Mouse (Mus musculus) neural tube, embryonic 11.5 days (tissue): ENCODE measurements at regions not wholly inside any gene's neighbourhood (a gene's known extent, or its start where the extent isn't known, plus 50 kb on each side); places are given as distances from the start of the nearest gene placed in this dataset.
A peak's percentile ranks its signal among the peaks of the same experiment; 100 is the strongest.

Source experiments
- ATAC-seq: fragments of 200-750 bp; cut with Nextera tagmentation; 2 replicates; pipeline ENCODE4 v1.8.0; 2017; ENCODE audit warnings: moderate number of reproducible peaks, mild to moderate bottlenecking, moderate TSS enrichment, moderate library complexity; ENCODE audit not compliant: insufficient read depth, low FRiP score, low TSS enrichment
- DNase-seq: peaks from one replicate; pipeline ENCODE4 v3.0.0-alpha.2; 2015; ENCODE audit warnings: low spot score
- H3K27ac ChIP-seq: fragments of 300-500 bp; sonication (generic); 2 replicates; pipeline ENCODE4 v1.5.1; 2014; ENCODE audit warnings: low read depth, mild to moderate bottlenecking, low read length
- H3K27me3 ChIP-seq: fragments of 300-500 bp; sonication (generic); 2 replicates; pipeline ENCODE4 v1.6.1; 2014; ENCODE audit warnings: mild to moderate bottlenecking, low read length, mixed read lengths; ENCODE audit not compliant: control insufficient read depth, insufficient read depth
- H3K36me3 ChIP-seq: fragments of 300-500 bp; sonication (generic); 2 replicates; pipeline ENCODE4 v1.6.1; 2014; ENCODE audit warnings: mild to moderate bottlenecking, low read length, moderate library complexity, mixed read lengths; ENCODE audit not compliant: control insufficient read depth, insufficient read depth
- H3K4me1 ChIP-seq: fragments of 300-500 bp; sonication (generic); 2 replicates; pipeline ENCODE4 v1.6.1; 2014; ENCODE audit warnings: low read length, mixed read lengths; ENCODE audit not compliant: control insufficient read depth, insufficient read depth
- H3K4me2 ChIP-seq: fragments of 300-500 bp; sonication (generic); 2 replicates; pipeline ENCODE4 v1.6.1; 2014; ENCODE audit warnings: low read depth, mild to moderate bottlenecking, moderate library complexity
- H3K4me3 ChIP-seq: fragments of 300-500 bp; sonication (generic); 2 replicates; pipeline ENCODE4 v1.5.1; 2014; ENCODE audit warnings: low read depth, low read length
- H3K9ac ChIP-seq: fragments of 300-500 bp; sonication (generic); 2 replicates; pipeline ENCODE4 v1.6.1; 2014; ENCODE audit warnings: mild to moderate bottlenecking, low read length
- H3K9me3 ChIP-seq: fragments of 300-500 bp; sonication (generic); 2 replicates; pipeline ENCODE4 v1.6.1; 2016; ENCODE audit warnings: low read length; ENCODE audit not compliant: control insufficient read depth
- WGBS: fragments of 180-500 bp; shearing (Covaris S2); extraction: QIAGEN DNeasy Blood & Tissue Kit; methylation state at CpG from one replicate; pipeline ENCODE4 v1.1.7; 2014; 5-methylcytosine and 5-hydroxymethylcytosine counted together

DNA sequence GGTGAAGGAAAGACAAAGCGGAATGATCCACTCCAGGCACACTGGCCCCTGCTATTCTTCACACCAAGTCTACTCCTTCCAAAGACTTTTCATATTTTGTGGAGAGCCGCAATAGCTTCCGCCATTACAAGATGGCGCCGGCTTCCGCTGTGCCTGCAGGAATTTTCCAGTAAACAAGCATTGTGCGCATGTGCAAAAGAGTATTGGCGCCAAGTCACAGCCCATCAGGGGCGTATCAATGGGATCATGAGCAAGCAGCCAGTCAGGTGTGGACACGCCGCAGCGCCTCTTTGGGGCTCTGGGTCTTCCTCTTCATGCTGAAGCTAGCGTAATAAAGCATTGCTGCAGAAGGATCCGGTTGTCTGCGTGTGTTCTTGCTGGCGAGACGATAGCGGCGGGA is 348.0 kb downstream of the Rwdd3 start:
- Histone ChIP-seq H3K36me3 (no peaks in the 10 kb centered on the region), H3K27me3 (no peaks in the 10 kb centered on the region), H3K4me3 (no peak overlapping the region), H3K9me3 (no peaks in the 10 kb centered on the region), H3K27ac (no peak overlapping the region), H3K4me1 (no peaks in the 10 kb centered on the region), H3K4me2 (no peak overlapping the region), H3K9ac (no peak overlapping the region)
- DNase-seq (no peak), ATAC-seq (no peak)
- WGBS = 96% methylated on average over 19 of the region's 19 CpGs

DNA sequence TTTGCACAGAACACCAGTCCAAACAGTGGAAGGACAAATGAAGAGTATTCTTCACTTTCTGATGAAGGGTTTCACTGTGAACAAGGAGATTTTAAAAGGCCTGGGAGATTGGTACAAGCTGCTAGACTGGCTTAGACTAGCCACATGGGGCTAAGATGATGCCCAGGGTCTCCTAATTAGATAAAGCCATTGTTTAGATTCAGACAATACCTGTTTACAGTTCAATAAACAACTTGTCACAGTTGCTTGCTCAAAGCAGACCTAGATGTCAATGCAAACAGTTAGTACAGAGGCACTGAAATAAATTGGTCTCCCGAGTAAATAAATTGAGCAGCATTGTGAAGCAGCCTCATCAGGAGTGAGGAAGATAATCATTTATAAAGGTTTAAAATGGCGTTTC is 359.6 kb downstream of the Rwdd3 start:
- ATAC-seq (no peak), DNase-seq (no peak)
- WGBS = 71% methylated on average over 2 of the region's 2 CpGs
- Histone ChIP-seq H3K27me3 (no peaks in the 10 kb centered on the region), H3K4me1 (no peaks in the 10 kb centered on the region), H3K36me3 (no peaks in the 10 kb centered on the region), H3K9me3 (no peaks in the 10 kb centered on the region), H3K9ac (no peak overlapping the region), H3K4me2 (no peak overlapping the region), H3K4me3 (no peak overlapping the region), H3K27ac (no peak overlapping the region)

DNA sequence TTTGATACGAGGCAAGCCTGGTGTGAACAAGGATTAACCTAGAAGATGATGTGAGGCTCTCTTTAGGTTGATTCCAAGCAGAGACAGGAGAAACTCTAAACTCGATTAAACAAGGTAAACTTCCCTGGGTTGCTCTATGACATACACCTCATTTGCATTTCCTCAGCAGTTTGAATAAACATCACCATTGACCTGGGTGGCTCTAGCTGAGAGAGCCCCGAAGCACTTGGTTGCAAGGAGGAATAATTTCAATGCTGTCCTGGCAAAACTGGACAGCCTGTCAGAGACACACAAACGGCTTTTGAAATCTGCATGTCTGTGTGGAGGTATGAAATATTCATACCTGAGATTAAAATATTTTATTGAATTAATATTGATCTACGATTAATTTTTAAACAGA is 361.0 kb downstream of the Rwdd3 start:
- H3K27ac ChIP-seq = 0 out of 2 replicates have a peak overlapping the region, but pooled peaks have one; percentile 8
- no peak overlapping the region for H3K4me3 ChIP-seq
- H3K9ac ChIP-seq = no peak overlapping the region
- ATAC-seq (peak; percentile 1; the same call in 1 of the 2 replicates), DNase-seq (no peak)
- 77% methylated on average over 5 of the region's 5 CpGs for WGBS
- H3K27me3 ChIP-seq = no peaks in the 10 kb centered on the region
- H3K4me1 ChIP-seq = no peaks in the 10 kb centered on the region
- H3K36me3 ChIP-seq = no peaks in the 10 kb centered on the region
- H3K9me3 ChIP-seq = no peaks in the 10 kb centered on the region
- no peak overlapping the region for H3K4me2 ChIP-seq

DNA sequence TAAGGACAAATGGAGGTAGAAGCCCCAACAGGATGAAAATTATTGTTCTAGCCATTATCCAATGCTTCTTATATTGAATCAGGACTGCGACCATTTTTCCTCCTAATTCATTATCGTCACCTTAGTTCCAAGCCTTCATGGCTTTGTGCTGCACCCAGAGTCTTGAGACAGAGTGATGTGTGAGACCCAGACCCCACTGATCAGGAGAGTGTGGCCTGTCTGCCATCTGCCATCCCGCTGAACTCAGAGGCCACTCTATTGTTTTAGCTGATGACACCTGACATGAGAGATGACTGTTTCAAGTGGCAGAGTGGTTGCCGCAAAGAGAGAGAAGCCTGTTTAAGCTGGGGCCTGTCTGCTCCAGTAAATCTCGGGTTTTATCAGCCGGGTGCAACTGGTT is 361.4 kb downstream of the Rwdd3 start:
- DNase-seq (no peak), ATAC-seq (peak; percentile 30; the same call in 1 of the 2 replicates)
- H3K4me2 ChIP-seq = no peak overlapping the region
- no peak overlapping the region for H3K4me3 ChIP-seq
- no peaks in the 10 kb centered on the region for H3K9me3 ChIP-seq
- H3K36me3 ChIP-seq = no peaks in the 10 kb centered on the region
- no peaks in the 10 kb centered on the region for H3K27me3 ChIP-seq
- WGBS = 62% methylated on average over 6 of the region's 6 CpGs
- H3K9ac ChIP-seq = no peak overlapping the region
- H3K4me1 ChIP-seq = no peaks in the 10 kb centered on the region
- H3K27ac ChIP-seq = 0 out of 2 replicates have a peak overlapping the region, but pooled peaks have one; percentile 8

DNA sequence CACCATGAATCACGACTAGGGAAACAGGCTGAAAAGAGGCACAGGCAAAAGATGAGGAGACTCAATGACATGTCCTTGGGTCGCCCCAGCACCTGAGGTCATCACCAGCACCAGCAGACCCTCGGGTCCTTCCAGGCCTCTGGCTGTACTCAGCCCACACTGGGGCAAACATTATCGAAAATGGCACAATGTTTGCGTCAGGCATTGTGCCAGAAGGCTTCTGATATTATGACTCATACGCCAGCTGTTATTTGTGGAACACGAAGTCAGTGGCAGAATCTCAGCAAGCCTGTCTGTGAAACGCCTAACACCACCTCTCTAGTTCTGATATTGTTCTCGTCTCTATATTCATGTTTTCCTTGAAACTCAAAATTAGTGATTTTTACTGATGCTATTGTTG is 384.8 kb downstream of the Rwdd3 start:
- Histone ChIP-seq H3K4me3 (no peak overlapping the region), H3K9me3 (no peaks in the 10 kb centered on the region), H3K4me2 (no peak overlapping the region), H3K27me3 (no peaks in the 10 kb centered on the region), H3K27ac (no peak overlapping the region), H3K9ac (no peak overlapping the region), H3K36me3 (no peaks in the 10 kb centered on the region), H3K4me1 (no peaks in the 10 kb centered on the region)
- DNase-seq = no peak
- 92% methylated on average over 9 of the region's 9 CpGs for WGBS
- no peak for ATAC-seq

DNA sequence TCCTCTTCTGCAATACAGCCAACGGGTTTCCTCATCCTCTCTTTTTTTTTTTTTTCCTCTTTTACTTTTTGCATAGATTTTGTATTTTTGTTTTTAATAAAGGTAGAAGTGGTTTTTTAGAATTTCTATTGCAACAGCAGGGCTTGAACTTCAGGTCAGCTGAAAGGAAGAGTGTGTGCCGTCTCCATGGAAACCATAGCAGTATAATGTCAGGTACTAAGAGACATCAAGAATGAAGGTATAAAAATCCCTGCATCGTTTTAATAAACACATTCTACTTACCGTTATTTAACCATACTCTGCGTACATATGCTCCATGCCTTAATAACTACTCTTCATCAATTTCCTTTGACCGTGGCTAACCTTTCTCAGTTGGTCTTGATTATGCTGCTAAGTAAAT is 390.0 kb downstream of the Rwdd3 start:
- WGBS = 92% methylated on average over 6 of the region's 6 CpGs
- Histone ChIP-seq H3K4me3 (no peak overlapping the region), H3K9me3 (no peaks in the 10 kb centered on the region), H3K27me3 (no peaks in the 10 kb centered on the region), H3K4me1 (no peaks in the 10 kb centered on the region), H3K36me3 (no peaks in the 10 kb centered on the region), H3K9ac (no peak overlapping the region), H3K27ac (no peak overlapping the region), H3K4me2 (no peak overlapping the region)
- DNase-seq (no peak), ATAC-seq (no peak)

GRCm38 (mm10) chr3:120779091-120779490 is 392.4 kb downstream of the Rwdd3 start:
- ATAC-seq = no peak
- Histone ChIP-seq H3K4me2 (no peak overlapping the region), H3K9ac (no peak overlapping the region)

GRCm38 (mm10) chr3:120774951-120775350 is 396.5 kb downstream of the Rwdd3 start:
- DNase-seq = no peak
- no peaks in the 10 kb centered on the region for H3K27me3 ChIP-seq
- no peaks in the 10 kb centered on the region for H3K36me3 ChIP-seq
- no peaks in the 10 kb centered on the region for H3K9me3 ChIP-seq
- no peak for ATAC-seq
- H3K27ac ChIP-seq = no peak overlapping the region
- WGBS = 88% methylated on average over 6 of the region's 6 CpGs
- no peak overlapping the region for H3K4me2 ChIP-seq
- no peaks in the 10 kb centered on the region for H3K4me1 ChIP-seq
- H3K4me3 ChIP-seq = no peak overlapping the region
- H3K9ac ChIP-seq = no peak overlapping the region

More at GRCm38 (mm10) chr3:120779091-120779490, 392.4 kb downstream of the Rwdd3 start:
- no peaks in the 10 kb centered on the region for H3K27me3 ChIP-seq
- H3K27ac ChIP-seq = no peak overlapping the region
- no peak for DNase-seq
- H3K4me1 ChIP-seq = no peaks in the 10 kb centered on the region
- no peak overlapping the region for H3K4me3 ChIP-seq
- no peaks in the 10 kb centered on the region for H3K36me3 ChIP-seq
- no peaks in the 10 kb centered on the region for H3K9me3 ChIP-seq

GRCm38 (mm10) chr3:120761681-120762080 is 409.8 kb downstream of the Rwdd3 start:
- no peaks in the 10 kb centered on the region for H3K9me3 ChIP-seq
- no peak for ATAC-seq
- DNase-seq = no peak
- no peaks in the 10 kb centered on the region for H3K4me1 ChIP-seq
- no peaks in the 10 kb centered on the region for H3K36me3 ChIP-seq
- no peak overlapping the region for H3K4me3 ChIP-seq
- H3K27ac ChIP-seq = no peak overlapping the region
- H3K27me3 ChIP-seq = no peaks in the 10 kb centered on the region
- no peak overlapping the region for H3K9ac ChIP-seq
- WGBS = 88% methylated on average over 4 of the region's 4 CpGs
- H3K4me2 ChIP-seq = no peak overlapping the region
